Mouse (Mus musculus) lung, postnatal 0 days (tissue): ENCODE data around the gene Gstt2.
"Not testable (repeated sequence)": the region's sequence is repeated elsewhere in the genome, so short reads cannot be mapped to it uniquely, and the experiment has no call there.

Experiments used
- CTCF ChIP-seq: IDR thresholded peaks from 2 replicates; pipeline ENCODE4 v1.5.1; 2016; ENCODE audit warnings: antibody characterized with exemption, mild to moderate bottlenecking
- EP300 ChIP-seq: IDR thresholded peaks from 2 replicates; pipeline ENCODE4 v1.6.1; 2016; ENCODE audit warnings: antibody characterized with exemption, mild to moderate bottlenecking, control low read depth

GRCm38 (mm10) chr10:75859786-75860470 lies 22.7 kb upstream of the Gstt2 start, which contains the start of gene Mif:
- TF ChIP-seq CTCF = peak; percentile 35
- not testable (repeated sequence) for TF ChIP-seq EP300
